Mouse (Mus musculus) macrophage (primary cell): ENCODE measurements around the gene Pmepa1. TPM values are rescaled to one million over a fixed set of nuclear protein-coding genes. Genes with fewer than 3 reads are reported as not detected.

Experiments
- H3K27ac ChIP-seq: fragments of 350-480 bp; formaldehyde crosslinking; 2 replicates; pipeline ENCODE4 v1.9.0; 2021
- H3K36me3 ChIP-seq: fragments of 350-480 bp; formaldehyde crosslinking; 2 replicates; pipeline ENCODE4 v1.9.0; 2021; ENCODE audit errors: inconsistent target
- H3K4me3 ChIP-seq: fragments of 350-480 bp; formaldehyde crosslinking; 2 replicates; pipeline ENCODE4 v1.9.0; 2021; ENCODE audit errors: inconsistent target
- H3K79me2 ChIP-seq: fragments of 350-480 bp; formaldehyde crosslinking; 2 replicates; pipeline ENCODE4 v1.9.0; 2021; ENCODE audit errors: inconsistent target
- WGBS: methylation state at CpG from one replicate; pipeline ENCODE4 v1.1.7; 2026; ENCODE audit warnings: inconsistent platforms; ENCODE audit not compliant: missing documents; 5-methylcytosine and 5-hydroxymethylcytosine counted together
- polyA plus RNA-seq: library from polyadenylated mRNA; stranded (reverse); fragments of 250-400 nt; gene quantifications from 3 replicates; pipeline ENCODE4 v1.2.4, GENCODE M21; 2018; ENCODE audit warnings: inconsistent platforms

Gene Pmepa1
- polyA plus RNA-seq, 1 experiment from 2014 or later: 0.32 TPM

GRCm38 (mm10) chr2:173289928-173290327 is 13.6 kb upstream of the Pmepa1 start:
- Histone ChIP-seq H3K27ac (no peak overlapping the region), H3K4me3 (no peak overlapping the region), H3K79me2 (no peaks in the 10 kb centered on the region), H3K36me3 (no peaks in the 10 kb centered on the region)
- WGBS: 86% methylated on average over 3 of the region's 3 CpGs

- 93% methylated on average over 12 of the region's 12 CpGs for WGBS
- H3K4me3 ChIP-seq: no peak overlapping the region
- no peaks in the 10 kb centered on the region for H3K79me2 ChIP-seq
- no peak overlapping the region for H3K27ac ChIP-seq
- H3K36me3 ChIP-seq: no peaks in the 10 kb centered on the region
These were observed 9.6 kb upstream of the Pmepa1 start for GRCm38 (mm10) chr2:173285816-173286538.

- no peaks in the 10 kb centered on the region for H3K36me3 ChIP-seq
- WGBS: 95% methylated on average over 6 of the region's 6 CpGs
- no peak overlapping the region for H3K27ac ChIP-seq
- H3K79me2 ChIP-seq: no peaks in the 10 kb centered on the region
- H3K4me3 ChIP-seq: no peak overlapping the region
These were observed 8.4 kb upstream of the Pmepa1 start for GRCm38 (mm10) chr2:173284771-173285170.

- H3K27ac ChIP-seq: no peak overlapping the region
- H3K36me3 ChIP-seq: no peaks in the 10 kb centered on the region
- WGBS: 87% methylated on average over 8 of the region's 8 CpGs
- no peaks in the 10 kb centered on the region for H3K79me2 ChIP-seq
- H3K4me3 ChIP-seq: no peak overlapping the region
These were observed 5.9 kb upstream of the Pmepa1 start for GRCm38 (mm10) chr2:173282191-173282590.

- Histone ChIP-seq H3K4me3 (no peak overlapping the region), H3K27ac (no peak overlapping the region), H3K36me3 (no peaks in the 10 kb centered on the region), H3K79me2 (no peaks in the 10 kb centered on the region)
- 81% methylated on average over 9 of the region's 9 CpGs for WGBS
These were observed 4.9 kb upstream of the Pmepa1 start for GRCm38 (mm10) chr2:173281021-173281937.

- no peak overlapping the region for H3K27ac ChIP-seq
- 79% methylated on average over 16 of the region's 16 CpGs for WGBS
- H3K36me3 ChIP-seq: no peaks in the 10 kb centered on the region
- no peak overlapping the region for H3K4me3 ChIP-seq
- no peaks in the 10 kb centered on the region for H3K79me2 ChIP-seq
These were observed 2.7 kb upstream of the Pmepa1 start for GRCm38 (mm10) chr2:173278846-173279580.

- H3K36me3 ChIP-seq: no peaks in the 10 kb centered on the region
- no peak overlapping the region for H3K27ac ChIP-seq
- 17% methylated on average over 11 of the region's 12 CpGs for WGBS
- no peak overlapping the region for H3K4me3 ChIP-seq
- H3K79me2 ChIP-seq: no peaks in the 10 kb centered on the region; the same call in 1 of the 2 replicates
These were observed 526 bp upstream of the Pmepa1 start for GRCm38 (mm10) chr2:173276859-173277258.

- H3K79me2 ChIP-seq: no peaks in the 10 kb centered on the region; the same call in 1 of the 2 replicates
- WGBS: under 1% methylated on average over 93 of the region's 93 CpGs
- H3K36me3 ChIP-seq: no peaks in the 10 kb centered on the region
- no peak overlapping the region for H3K4me3 ChIP-seq
- H3K27ac ChIP-seq: no peak overlapping the region
These were observed 761 bp downstream of the Pmepa1 start for GRCm38 (mm10) chr2:173275343-173276201.

GRCm38 (mm10) chr2:173274428-173275342 is 1.6 kb downstream of the Pmepa1 start:
- H3K27ac ChIP-seq: no peak overlapping the region
- no peaks in the 10 kb centered on the region for H3K36me3 ChIP-seq
- no peak overlapping the region for H3K4me3 ChIP-seq
- H3K79me2 ChIP-seq: no peaks in the 10 kb centered on the region; the same call in 1 of the 2 replicates
- WGBS: 23% methylated on average over 15 of the region's 15 CpGs

GRCm38 (mm10) chr2:173273885-173274284 is 2.4 kb downstream of the Pmepa1 start:
- no peaks in the 10 kb centered on the region; the same call in 1 of the 2 replicates for H3K79me2 ChIP-seq
- H3K27ac ChIP-seq: no peak overlapping the region
- 84% methylated on average over 4 of the region's 4 CpGs for WGBS
- no peaks in the 10 kb centered on the region for H3K36me3 ChIP-seq
- H3K4me3 ChIP-seq: no peak overlapping the region

- no peak overlapping the region for H3K4me3 ChIP-seq
- no peak overlapping the region for H3K27ac ChIP-seq
- no peaks in the 10 kb centered on the region; the same call in 1 of the 2 replicates for H3K79me2 ChIP-seq
- H3K36me3 ChIP-seq: no peaks in the 10 kb centered on the region
- WGBS: 89% methylated on average over 11 of the region's 11 CpGs
These were observed 3.9 kb downstream of the Pmepa1 start for GRCm38 (mm10) chr2:173272354-173272900.

GRCm38 (mm10) chr2:173271541-173271940 is 4.8 kb downstream of the Pmepa1 start:
- WGBS: 86% methylated on average over 9 of the region's 9 CpGs
- Histone ChIP-seq H3K79me2 (no peaks in the 10 kb centered on the region; the same call in 1 of the 2 replicates), H3K4me3 (no peak overlapping the region), H3K27ac (no peak overlapping the region), H3K36me3 (no peaks in the 10 kb centered on the region)
